Mouse (Mus musculus) CH12.LX (cell line): ENCODE measurements at regions not wholly inside any gene's neighbourhood (a gene's known extent, or its start where the extent isn't known, plus 50 kb on each side); places are given as distances from the start of the nearest gene placed in this dataset.

Source experiments
- DNase-seq: peaks from one replicate; pipeline ENCODE4 v3.0.0-alpha.2; 2013; ENCODE audit errors: extremely low read depth
- H3K27ac ChIP-seq: 2 replicates; pipeline ENCODE4 v1.5.1; 2012; ENCODE audit warnings: low read depth, mild to moderate bottlenecking, control low read depth, moderate library complexity; ENCODE audit not compliant: insufficient read depth
- H3K27me3 ChIP-seq: replicated peaks from 2 replicates; pipeline ENCODE3; 2012; ENCODE audit warnings: inconsistent platforms
- H3K36me3 ChIP-seq, 2 experiments: replicated peaks in 1 of 2; 2 replicates each; pipeline versions ENCODE3 to v1.6.1; 2012; ENCODE audit warnings: inconsistent platforms in 1 of 2, low read length in 1 of 2, mild to moderate bottlenecking in 1 of 2, mixed read lengths in 1 of 2, moderate library complexity in 1 of 2; ENCODE audit not compliant: control insufficient read depth in 1 of 2, insufficient read depth in 1 of 2
- H3K4me1 ChIP-seq, 2 experiments: 2 replicates each; pipeline ENCODE4 v1.6.1; 2012; ENCODE audit warnings: inconsistent platforms in 1 of 2, moderate library complexity in 1 of 2; ENCODE audit not compliant: insufficient read depth in 2 of 2, control insufficient read depth in 1 of 2
- H3K4me2 ChIP-seq: 2 replicates; pipeline ENCODE4 v1.6.1; 2012; ENCODE audit warnings: low read depth, mild to moderate bottlenecking, control low read depth; ENCODE audit not compliant: poor library complexity, insufficient read depth, severe bottlenecking
- H3K4me3 ChIP-seq, 3 experiments: fragments of 150-350 bp in 1 of 3; sonication (generic) in 1 of 3; replicated peaks in 1 of 3; 2 replicates each; pipeline versions ENCODE3 to v1.5.1; 2011 to 2012; ENCODE audit warnings: low read depth in 2 of 3, low read length in 2 of 3, mild to moderate bottlenecking in 2 of 3, moderate library complexity in 2 of 3, control low read depth in 1 of 3, improper control_type of control experiment in 1 of 3, inconsistent platforms in 1 of 3, mixed read lengths in 1 of 3; ENCODE audit not compliant: poor library complexity in 1 of 3
- H3K79me2 ChIP-seq: replicated peaks from 2 replicates; pipeline ENCODE4 v1.6.1; 2012; ENCODE audit warnings: mild to moderate bottlenecking, moderate library complexity; ENCODE audit not compliant: control insufficient read depth, poor library complexity, insufficient read depth, severe bottlenecking; ENCODE audit errors: extremely low read depth
- H3K9ac ChIP-seq: 2 replicates; pipeline ENCODE4 v1.6.1; 2012; ENCODE audit warnings: low read depth, mild to moderate bottlenecking, control low read depth, moderate library complexity; ENCODE audit not compliant: insufficient read depth
- H3K9me3 ChIP-seq: replicated peaks from 2 replicates; pipeline ENCODE3; 2012; ENCODE audit warnings: low read length, inconsistent platforms, mixed read lengths
- ELF1 ChIP-seq: IDR thresholded peaks from 2 replicates; pipeline ENCODE4 v1.6.1; 2014; ENCODE audit warnings: low read depth, mild to moderate bottlenecking, inconsistent platforms, low read length, improper control_type of control experiment
- EP300 ChIP-seq: IDR thresholded peaks from 2 replicates; pipeline ENCODE4 v1.6.1; 2011; ENCODE audit warnings: low read length, improper control_type of control experiment
- ETS1 ChIP-seq: conservative IDR thresholded peaks from 2 replicates; pipeline ENCODE4 v1.6.1; 2012; ENCODE audit warnings: low read depth, mild to moderate bottlenecking, inconsistent platforms, low read length, improper control_type of control experiment, moderate library complexity
- GABPA ChIP-seq: IDR thresholded peaks from 2 replicates; pipeline ENCODE4 v1.6.1; 2012; ENCODE audit warnings: low read depth, low read length, improper control_type of control experiment, inconsistent platforms; ENCODE audit not compliant: insufficient replicate concordance
- HCFC1 ChIP-seq: IDR thresholded peaks from 2 replicates; pipeline ENCODE4 v1.6.1; 2012; ENCODE audit warnings: low read depth, mild to moderate bottlenecking, inconsistent platforms, low read length, improper control_type of control experiment
- IRF4 ChIP-seq: IDR thresholded peaks from 2 replicates; pipeline ENCODE4 v1.6.1; 2014; ENCODE audit warnings: low read depth, mild to moderate bottlenecking, inconsistent platforms, low read length, improper control_type of control experiment
- JUN ChIP-seq: IDR thresholded peaks from 2 replicates; pipeline ENCODE4 v1.6.1; 2011; ENCODE audit warnings: low read depth, mild to moderate bottlenecking, low read length, improper control_type of control experiment, moderate library complexity; ENCODE audit not compliant: insufficient read depth
- KAT2A ChIP-seq: IDR thresholded peaks from 2 replicates; pipeline ENCODE4 v1.6.1; 2012; ENCODE audit warnings: low read length, improper control_type of control experiment, inconsistent platforms; ENCODE audit not compliant: insufficient replicate concordance
- MAFK ChIP-seq: IDR thresholded peaks from 2 replicates; pipeline ENCODE4 v1.6.1; 2011; ENCODE audit warnings: low read length, improper control_type of control experiment; ENCODE audit not compliant: insufficient replicate concordance
- MAX ChIP-seq: IDR thresholded peaks from 2 replicates; pipeline ENCODE4 v1.6.1; 2011; ENCODE audit warnings: low read length, improper control_type of control experiment
- MAZ ChIP-seq: IDR thresholded peaks from 2 replicates; pipeline ENCODE4 v1.6.1; 2012; ENCODE audit warnings: low read depth, mild to moderate bottlenecking, inconsistent platforms, low read length, improper control_type of control experiment, moderate library complexity
- MEF2A ChIP-seq: IDR thresholded peaks from 2 replicates; pipeline ENCODE4 v1.6.1; 2014; ENCODE audit warnings: low read depth, mild to moderate bottlenecking, inconsistent platforms, low read length, improper control_type of control experiment, borderline replicate concordance
- NRF1 ChIP-seq: IDR thresholded peaks from 2 replicates; pipeline ENCODE4 v1.6.1; 2014; ENCODE audit warnings: low read depth, mild to moderate bottlenecking, inconsistent platforms, low read length, improper control_type of control experiment, moderate library complexity
- PAX5 ChIP-seq: IDR thresholded peaks from 2 replicates; pipeline ENCODE4 v1.6.1; 2012; ENCODE audit warnings: low read length, inconsistent platforms, mixed read lengths
- RCOR1 ChIP-seq: conservative IDR thresholded peaks from 2 replicates; pipeline ENCODE4 v1.6.1; 2012; ENCODE audit warnings: low read depth, mild to moderate bottlenecking, inconsistent platforms, low read length, improper control_type of control experiment
- SIN3A ChIP-seq: IDR thresholded peaks from 2 replicates; pipeline ENCODE4 v1.6.1; 2012; ENCODE audit warnings: low read length, improper control_type of control experiment, inconsistent platforms
- SMC3 ChIP-seq: IDR thresholded peaks from 2 replicates; pipeline ENCODE4 v1.6.1; 2011; ENCODE audit warnings: low read depth, low read length, improper control_type of control experiment
- TBP ChIP-seq: conservative IDR thresholded peaks from 2 replicates; pipeline ENCODE4 v1.6.1; 2011; ENCODE audit warnings: low read depth, low read length, improper control_type of control experiment
- TCF12 ChIP-seq: IDR thresholded peaks from 2 replicates; pipeline ENCODE4 v1.6.1; 2014; ENCODE audit warnings: low read depth, mild to moderate bottlenecking, inconsistent platforms, low read length, improper control_type of control experiment
- UBTF ChIP-seq: IDR thresholded peaks from 2 replicates; pipeline ENCODE4 v1.6.1; 2012; ENCODE audit warnings: low read depth, mild to moderate bottlenecking, inconsistent platforms, low read length, improper control_type of control experiment, moderate library complexity
- USF2 ChIP-seq: conservative IDR thresholded peaks from 2 replicates; pipeline ENCODE4 v1.6.1; 2011; ENCODE audit warnings: low read depth, low read length, improper control_type of control experiment
- ZC3H11A ChIP-seq: IDR thresholded peaks from 2 replicates; pipeline ENCODE4 v1.6.1; 2012; ENCODE audit warnings: low read depth, mild to moderate bottlenecking, inconsistent platforms, low read length, improper control_type of control experiment
- dilution Hi-C: fragments of 300-500 bp; cut with MboI; formaldehyde crosslinking; loops from 2 replicates; pipeline ENCODE4 v1.14.3; 2020; ENCODE audit warnings: low sequenced_read_pairs; ENCODE audit not compliant: extremely low pct_unique_long_range_greater_than_20kb, extremely low pct_ligation_motif_present
- in situ Hi-C: fragments of 300-500 bp; cut with MboI; formaldehyde crosslinking; loops from 3 replicates; pipeline ENCODE4 v1.14.3; 2019; ENCODE audit warnings: low sequenced_read_pairs, low pct_ligation_motif_present, low pct_unique_long_range_greater_than_20kb, mixed read lengths

DNA sequence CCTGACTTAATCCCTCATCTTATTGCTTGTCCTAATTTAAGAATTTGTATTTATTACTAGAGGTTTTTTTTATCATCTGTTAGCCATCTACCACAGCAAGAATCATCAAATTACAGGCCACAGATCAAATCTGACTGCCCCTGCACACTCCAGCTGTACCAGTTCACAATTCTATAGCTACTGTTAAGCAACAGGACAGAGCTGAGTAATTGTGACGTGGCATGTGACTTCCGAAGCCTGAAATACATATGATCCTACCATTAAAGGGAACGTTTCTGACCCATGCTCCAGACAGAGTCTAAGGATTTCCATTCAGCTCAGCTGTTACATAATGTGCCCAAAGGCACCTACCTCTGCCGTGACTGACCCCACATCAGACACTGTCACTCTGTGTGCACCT is 74.0 kb upstream of the Mboat1 start:
- no peak overlapping the region for H3K4me2 ChIP-seq
- dilution Hi-C loops (no loop called here), in situ Hi-C loops (no loop called here)
- H3K9me3 ChIP-seq: no peaks in the 10 kb centered on the region
- H3K79me2 ChIP-seq: no peaks in the 10 kb centered on the region
- no peaks in the 10 kb centered on the region for H3K4me1 ChIP-seq
- no peak overlapping the region for H3K27ac ChIP-seq
- no peaks in the 10 kb centered on the region for H3K27me3 ChIP-seq
- TF ChIP-seq ETS1: no peak
- TF ChIP-seq TCF12: no peak
- TF ChIP-seq TBP: no peak
- no peak for TF ChIP-seq ELF1
- no peak for TF ChIP-seq MAX
- TF ChIP-seq MEF2A: no peak
- no peak for TF ChIP-seq KAT2A
- TF ChIP-seq IRF4: no peak
- TF ChIP-seq USF2: no peak
- TF ChIP-seq ZC3H11A: no peak
- no peak for DNase-seq
- no peak overlapping the region for H3K9ac ChIP-seq
- H3K36me3 ChIP-seq: no peaks in the 10 kb centered on the region
- H3K4me3 ChIP-seq: no peak overlapping the region

DNA sequence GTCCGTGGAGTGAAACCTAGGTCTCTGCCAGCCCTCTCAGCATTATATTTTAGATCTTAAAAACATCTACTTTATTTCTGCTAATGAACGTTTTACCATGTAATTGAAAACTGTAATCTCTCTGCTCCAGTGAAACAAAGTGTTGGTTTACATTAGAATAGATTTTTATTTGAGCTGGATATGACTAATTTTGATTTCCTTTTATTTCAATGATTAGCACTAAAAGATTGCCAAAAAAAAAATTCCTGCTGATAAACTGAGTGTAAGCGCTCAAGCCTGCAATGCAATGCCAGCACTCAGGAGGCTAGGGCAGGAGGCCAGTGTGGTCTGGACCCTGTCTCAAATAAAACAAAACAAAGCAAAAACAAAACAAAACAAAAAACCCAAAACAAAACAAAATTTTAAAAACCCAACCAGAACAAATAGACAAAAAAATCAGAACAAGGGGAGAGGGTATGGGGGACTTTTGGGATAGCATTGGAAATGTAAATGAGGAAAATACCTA is 69.3 kb upstream of the E2f3 start:
- H3K27me3 ChIP-seq: no peaks in the 10 kb centered on the region
- H3K79me2 ChIP-seq: no peaks in the 10 kb centered on the region
- TF ChIP-seq HCFC1 (no peak), RCOR1 (no peak), NRF1 (no peak), ETS1 (no peak), ELF1 (no peak)
- TF ChIP-seq, all 38 proteins: peak for 0
- Histone ChIP-seq H3K9ac (no peak overlapping the region), H3K9me3 (no peaks in the 10 kb centered on the region), H3K4me1 (no peaks in the 10 kb centered on the region), H3K4me2 (no peak overlapping the region), H3K27ac (no peak overlapping the region), H3K4me3 (no peak overlapping the region), H3K36me3 (no peaks in the 10 kb centered on the region)
- dilution Hi-C loops: no loop called here
- in situ Hi-C loops: no loop called here
- DNase-seq: no peak

DNA sequence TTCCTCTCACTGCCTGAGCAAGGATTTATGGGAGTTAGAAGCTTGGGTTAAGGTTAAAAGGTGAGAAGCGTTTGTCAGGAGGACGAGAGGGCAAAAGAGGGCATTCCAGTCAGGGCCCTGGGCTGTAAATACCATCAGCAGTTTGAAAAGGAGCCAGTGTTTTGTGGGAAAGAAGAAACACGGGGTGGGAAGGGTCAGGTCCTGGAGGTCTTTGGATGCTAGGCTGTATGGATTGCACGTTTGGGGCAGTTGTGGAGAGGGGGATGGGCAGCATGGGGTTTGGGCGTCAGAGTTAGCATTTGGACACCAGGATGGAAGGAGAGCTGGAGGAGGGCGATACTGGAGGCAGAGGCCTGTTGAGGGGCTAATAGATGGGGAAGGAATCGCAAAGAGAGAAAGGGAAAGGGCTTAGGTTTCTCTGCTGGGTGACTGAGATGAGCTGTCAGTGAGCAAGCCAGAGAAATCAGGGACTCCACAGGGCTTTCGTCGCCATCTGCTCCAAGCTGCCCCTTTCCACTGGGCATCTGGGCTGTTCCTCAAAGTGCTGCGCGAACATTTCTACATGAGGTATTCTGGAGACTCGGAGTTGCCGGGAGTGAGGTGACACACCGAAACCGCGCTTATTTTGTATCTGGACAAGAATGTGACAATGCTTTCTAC is 66.2 kb upstream of the E2f3 start:
- H3K4me3 ChIP-seq: no peak overlapping the region
- no peaks in the 10 kb centered on the region for H3K36me3 ChIP-seq
- DNase-seq: no peak
- no peaks in the 10 kb centered on the region for H3K4me1 ChIP-seq
- no peaks in the 10 kb centered on the region for H3K9me3 ChIP-seq
- no peak overlapping the region for H3K9ac ChIP-seq
- in situ Hi-C loops (no loop called here), dilution Hi-C loops (no loop called here)
- H3K27me3 ChIP-seq: no peaks in the 10 kb centered on the region
- no peaks in the 10 kb centered on the region for H3K79me2 ChIP-seq
- H3K4me2 ChIP-seq: no peak overlapping the region
- no peak overlapping the region for H3K27ac ChIP-seq
- no peak for TF ChIP-seq MAX
- TF ChIP-seq MAZ: no peak
- no peak for TF ChIP-seq JUN
- TF ChIP-seq EP300: no peak
- TF ChIP-seq MAFK: no peak
- TF ChIP-seq SIN3A: no peak
- TF ChIP-seq IRF4: no peak
- TF ChIP-seq TBP: no peak
- TF ChIP-seq GABPA: no peak
- TF ChIP-seq SMC3: no peak
- TF ChIP-seq USF2: no peak
- TF ChIP-seq UBTF: no peak
- TF ChIP-seq ELF1: no peak
- no peak for TF ChIP-seq PAX5
- no peak for TF ChIP-seq HCFC1
- no peak for TF ChIP-seq ZC3H11A
